Mouse (Mus musculus): ENCODE results near the gene Ankrd66. TPM values are rescaled to one million over a fixed set of nuclear protein-coding genes. Genes with fewer than 3 reads are reported as not detected.
"Not testable (repeated sequence)": the region's sequence is repeated elsewhere in the genome, so short reads cannot be mapped to it uniquely, and the experiment has no call there.

Ankrd66 gene
- polyA plus RNA-seq, 1 experiment from 2014 or later = not detected

- no peak for ATAC-seq (replicated peaks; ENCODE audit: insufficient number of reproducible peaks, insufficient read depth, low FRiP score, low read depth)
- no peak overlapping the region for H3K27ac ChIP-seq
- no peak overlapping the region for H3K4me2 ChIP-seq
- H3K4me1 ChIP-seq (replicated peaks) = no peaks in the 10 kb centered on the region
- H3K27me3 ChIP-seq = no peaks in the 10 kb centered on the region
- H3K9me3 ChIP-seq (replicated peaks) = no peaks in the 10 kb centered on the region
- no peak overlapping the region for H3K4me3 ChIP-seq
- WGBS = 76% methylated on average over 1 of the region's 1 CpGs
- no peak overlapping the region for H3K9ac ChIP-seq
- H3K36me3 ChIP-seq = no peaks in the 10 kb centered on the region
These were observed 42.9 kb downstream of the Ankrd66 start for GRCm38 (mm10) chr17:43500513-43500912.

GRCm38 (mm10) chr17:43497521-43497920 is 45.9 kb downstream of the Ankrd66 start:
- ATAC-seq (replicated peaks; ENCODE audit: insufficient number of reproducible peaks, insufficient read depth, low FRiP score, low read depth) = no peak
- Histone ChIP-seq H3K4me1 (replicated peaks) (no peaks in the 10 kb centered on the region), H3K27me3 (no peaks in the 10 kb centered on the region), H3K4me3 (no peak overlapping the region), H3K36me3 (no peaks in the 10 kb centered on the region), H3K4me2 (no peak overlapping the region), H3K27ac (no peak overlapping the region), H3K9ac (no peak overlapping the region), H3K9me3 (replicated peaks) (no peaks in the 10 kb centered on the region)
- 34% methylated on average over 4 of the region's 4 CpGs for WGBS

GRCm38 (mm10) chr17:43495502-43495901 is 47.9 kb downstream of the Ankrd66 start:
- no peaks in the 10 kb centered on the region for H3K4me1 ChIP-seq (replicated peaks)
- H3K4me2 ChIP-seq = no peak overlapping the region
- H3K9ac ChIP-seq = no peak overlapping the region
- no peak overlapping the region for H3K27ac ChIP-seq
- 84% methylated on average over 5 of the region's 5 CpGs for WGBS
- no peak for ATAC-seq (replicated peaks; ENCODE audit: insufficient number of reproducible peaks, insufficient read depth, low FRiP score, low read depth)
- no peaks in the 10 kb centered on the region for H3K9me3 ChIP-seq (replicated peaks)
- H3K36me3 ChIP-seq = no peaks in the 10 kb centered on the region
- H3K4me3 ChIP-seq = no peak overlapping the region
- H3K27me3 ChIP-seq = no peaks in the 10 kb centered on the region

- not testable (repeated sequence) for H3K9ac ChIP-seq; H3K36me3 ChIP-seq; H3K4me2 ChIP-seq; H3K9me3 ChIP-seq (replicated peaks); H3K4me1 ChIP-seq (replicated peaks); H3K27me3 ChIP-seq; H3K27ac ChIP-seq; H3K4me3 ChIP-seq; ATAC-seq (replicated peaks; ENCODE audit: insufficient number of reproducible peaks, insufficient read depth, low FRiP score, low read depth)
- 93% methylated on average over 8 of the region's 10 CpGs for whole genome bisulfite sequencing
These were observed 53.1 kb downstream of the Ankrd66 start for GRCm38 (mm10) chr17:43490371-43490770.

GRCm38 (mm10) chr17:43488439-43489151 is 54.8 kb downstream of the Ankrd66 start:
- H3K27ac ChIP-seq = no peak overlapping the region
- no peak overlapping the region for H3K4me3 ChIP-seq
- no peaks in the 10 kb centered on the region for H3K9me3 ChIP-seq (replicated peaks)
- H3K4me2 ChIP-seq = no peak overlapping the region
- H3K9ac ChIP-seq = no peak overlapping the region
- H3K4me1 ChIP-seq (replicated peaks) = no peaks in the 10 kb centered on the region
- H3K36me3 ChIP-seq = no peaks in the 10 kb centered on the region
- ATAC-seq (replicated peaks; ENCODE audit: insufficient number of reproducible peaks, insufficient read depth, low FRiP score, low read depth) = no peak
- 74% methylated on average over 2 of the region's 2 CpGs for WGBS
- no peaks in the 10 kb centered on the region for H3K27me3 ChIP-seq

- no peaks in the 10 kb centered on the region for H3K36me3 ChIP-seq
- WGBS = 84% methylated on average over 3 of the region's 3 CpGs
- H3K4me3 ChIP-seq = no peak overlapping the region
- no peaks in the 10 kb centered on the region for H3K9me3 ChIP-seq (replicated peaks)
- no peak overlapping the region for H3K9ac ChIP-seq
- no peak overlapping the region for H3K27ac ChIP-seq
- no peak for ATAC-seq (replicated peaks; ENCODE audit: insufficient number of reproducible peaks, insufficient read depth, low FRiP score, low read depth)
- H3K4me1 ChIP-seq (replicated peaks) = no peaks in the 10 kb centered on the region
- no peak overlapping the region for H3K4me2 ChIP-seq
- H3K27me3 ChIP-seq = no peaks in the 10 kb centered on the region
These were observed 57.5 kb downstream of the Ankrd66 start for GRCm38 (mm10) chr17:43485982-43486381.

Other genes with a start within 250 kb of the Ankrd66 start
- gene Adgrf5, start 183.2 kb downstream of the Ankrd66 start, polyA plus RNA-seq (2015; fragmentation: Nextera tagmentation; extraction: Ambion mirVana) = 20.5 and 21.3 TPM in 2 replicates
- gene Mep1a, start 40.8 kb downstream of the Ankrd66 start, polyA plus RNA-seq (2015; fragmentation: Nextera tagmentation; extraction: Ambion mirVana) = not detected in 2 replicates
- gene Pla2g7, start 24.5 kb upstream of the Ankrd66 start, polyA plus RNA-seq (2015; fragmentation: Nextera tagmentation; extraction: Ambion mirVana) = 12.5 and 16.2 TPM in 2 replicates
- not detected in 2 replicates for gene Tdrd6, start 86.7 kb upstream of the Ankrd66 start, polyA plus RNA-seq (2015; fragmentation: Nextera tagmentation; extraction: Ambion mirVana)
- 18.3 and 19.8 TPM in 2 replicates for gene Slc25a27, start 123.6 kb upstream of the Ankrd66 start, polyA plus RNA-seq (2015; fragmentation: Nextera tagmentation; extraction: Ambion mirVana)
- gene Cyp39a1, start 123.8 kb upstream of the Ankrd66 start, polyA plus RNA-seq (2015; fragmentation: Nextera tagmentation; extraction: Ambion mirVana) = 48.3 and 57.1 TPM in 2 replicates

Measured in heart, embryonic 15.5 days (tissue).